Mouse (Mus musculus) heart, postnatal 0 days (tissue): Measurements from ENCODE around the gene Ptgis.

Experiments used
- CTCF ChIP-seq: IDR thresholded peaks from 2 replicates; pipeline ENCODE4 v1.5.1; 2016; ENCODE audit warnings: antibody characterized with exemption, control low read depth, low read depth
- EP300 ChIP-seq: IDR thresholded peaks from 2 replicates; pipeline ENCODE4 v1.6.1; 2016; ENCODE audit warnings: antibody characterized with exemption, low read depth

DNA sequence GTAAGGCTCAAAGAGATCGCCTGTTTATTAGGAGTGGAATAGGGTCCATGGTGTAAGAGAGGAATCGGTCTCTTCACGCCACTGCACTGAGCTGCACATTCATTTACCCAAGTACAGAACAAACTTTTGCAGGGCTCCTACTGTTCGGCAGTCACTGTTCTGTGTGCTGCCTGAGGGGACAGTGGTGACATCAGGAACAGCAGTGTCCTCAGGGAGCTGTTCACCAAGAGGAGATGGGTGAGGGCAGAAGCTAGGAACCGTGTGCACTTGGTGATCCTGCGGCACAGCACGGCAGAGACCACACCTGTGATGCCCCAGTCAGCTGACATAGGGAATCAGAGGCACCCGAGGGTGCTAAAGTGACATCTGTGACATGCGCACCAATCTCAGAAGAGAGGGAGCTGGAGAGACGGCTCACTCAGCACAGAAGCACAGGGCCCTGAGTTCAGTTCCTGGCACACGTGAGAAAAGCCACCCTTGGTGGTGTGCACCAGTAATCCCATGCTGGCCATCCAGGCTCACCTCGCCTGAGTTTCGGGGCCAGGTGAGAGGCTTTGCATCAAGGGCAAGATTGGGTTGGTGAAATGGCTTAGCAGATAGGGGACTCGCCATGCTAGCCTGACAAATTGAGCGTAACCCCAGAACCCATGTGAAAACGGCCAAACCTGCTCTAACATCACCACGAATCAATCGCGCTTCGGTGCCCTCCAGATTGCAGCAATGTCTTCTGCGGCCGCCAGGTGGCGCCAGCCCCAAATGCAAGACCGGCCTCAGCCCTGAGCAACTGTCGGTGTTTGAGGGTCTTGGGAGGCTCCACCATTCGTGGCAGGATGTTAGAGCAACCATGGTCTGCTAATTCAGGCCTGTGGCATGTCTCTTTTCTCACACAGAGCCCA, 39.9 kb upstream of the Ptgis start:
- TF ChIP-seq EP300 = no peak
- peak; percentile 97 for TF ChIP-seq CTCF
